Mouse (Mus musculus) midbrain, embryonic 13.5 days (tissue): ENCODE measurements at regions not wholly inside any gene's neighbourhood (a gene's known extent, or its start where the extent isn't known, plus 50 kb on each side); places are given as distances from the start of the nearest gene placed in this dataset.

Experiments used
- ATAC-seq: fragments of 200-750 bp; cut with Nextera tagmentation; 2 replicates; pipeline ENCODE4 v1.8.0; 2017; ENCODE audit warnings: mild to moderate bottlenecking, moderate TSS enrichment, moderate library complexity
- H3K27ac ChIP-seq: fragments of 300-500 bp; sonication (generic); 2 replicates; pipeline ENCODE4 v1.5.1; 2015; ENCODE audit warnings: inconsistent platforms, mild to moderate bottlenecking, moderate library complexity
- H3K27me3 ChIP-seq: fragments of 300-500 bp; sonication (generic); 2 replicates; pipeline ENCODE4 v1.6.1; 2015; ENCODE audit warnings: mild to moderate bottlenecking, inconsistent platforms
- H3K36me3 ChIP-seq: fragments of 300-500 bp; sonication (generic); 2 replicates; pipeline ENCODE4 v1.6.1; 2015; ENCODE audit warnings: mild to moderate bottlenecking, inconsistent platforms
- H3K4me1 ChIP-seq: fragments of 300-500 bp; sonication (generic); replicated peaks from 2 replicates; pipeline ENCODE4 v1.6.1; 2015; ENCODE audit warnings: inconsistent platforms
- H3K4me2 ChIP-seq: fragments of 300-500 bp; sonication (generic); replicated peaks from 2 replicates; pipeline ENCODE4 v1.6.1; 2015; ENCODE audit warnings: moderate library complexity, mild to moderate bottlenecking, inconsistent platforms
- H3K4me3 ChIP-seq: fragments of 300-500 bp; sonication (generic); replicated peaks from 2 replicates; pipeline ENCODE4 v1.5.1; 2015; ENCODE audit warnings: mild to moderate bottlenecking, inconsistent platforms
- H3K9ac ChIP-seq: fragments of 300-500 bp; sonication (generic); replicated peaks from 2 replicates; pipeline ENCODE4 v1.6.1; 2015; ENCODE audit warnings: mild to moderate bottlenecking, inconsistent platforms
- H3K9me3 ChIP-seq: fragments of 300-500 bp; sonication (generic); 2 replicates; pipeline ENCODE4 v1.6.1; 2016; ENCODE audit warnings: mild to moderate bottlenecking, inconsistent platforms
- WGBS: fragments of 180-500 bp; shearing (Covaris S2); methylation state at CpG from one replicate; pipeline ENCODE4 v1.1.7; 2015; 5-methylcytosine and 5-hydroxymethylcytosine counted together

DNA sequence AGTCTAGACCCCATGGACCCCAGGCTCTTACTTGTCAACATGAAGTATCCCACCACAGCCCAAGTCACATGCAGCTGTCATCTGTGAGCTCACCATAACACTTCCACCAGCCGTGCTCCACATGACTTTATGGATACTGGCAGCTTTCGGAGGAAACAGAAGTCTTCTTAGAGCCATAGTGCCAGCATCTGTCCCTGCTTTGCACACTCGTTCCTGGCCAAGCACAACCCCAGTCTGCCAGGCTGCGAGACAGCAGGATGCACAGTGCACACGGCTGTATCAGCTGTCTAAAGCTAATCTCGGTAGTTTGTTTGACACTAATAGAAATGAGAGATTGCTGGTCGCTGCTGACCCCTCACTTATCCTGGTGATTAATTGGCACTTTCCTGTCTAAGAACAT lies 163.7 kb upstream of the Ppp2r2d start:
- Histone ChIP-seq H3K9ac (no peak overlapping the region), H3K4me2 (no peak overlapping the region), H3K36me3 (no peaks in the 10 kb centered on the region), H3K27me3 (no peaks in the 10 kb centered on the region), H3K4me3 (no peak overlapping the region), H3K4me1 (no peaks in the 10 kb centered on the region), H3K27ac (no peak overlapping the region), H3K9me3 (no peaks in the 10 kb centered on the region)
- 85% methylated on average over 7 of the region's 7 CpGs for WGBS
- ATAC-seq = no peak

DNA sequence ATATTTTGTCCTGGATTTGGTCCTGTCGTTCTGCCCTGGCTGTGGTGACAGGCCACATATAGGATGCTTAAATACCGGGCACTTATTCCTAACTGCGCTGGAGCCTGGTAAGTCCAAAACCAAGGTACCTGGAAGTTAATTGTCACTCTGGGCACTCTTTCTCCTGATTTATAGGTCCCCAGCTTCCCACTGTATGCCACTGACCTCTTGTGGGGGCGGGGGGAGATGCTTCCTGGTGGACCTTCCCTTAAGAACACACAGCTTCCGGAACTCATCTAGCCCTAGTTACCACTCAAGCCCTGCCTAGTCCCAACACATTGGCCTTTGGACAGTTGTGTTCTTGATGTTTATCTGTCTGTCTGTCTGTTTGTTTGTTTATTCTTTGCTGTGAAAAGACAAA lies 165.3 kb upstream of the Ppp2r2d start:
- Histone ChIP-seq H3K9me3 (no peaks in the 10 kb centered on the region), H3K4me2 (no peak overlapping the region), H3K27ac (no peak overlapping the region), H3K9ac (no peak overlapping the region), H3K36me3 (no peaks in the 10 kb centered on the region), H3K27me3 (no peaks in the 10 kb centered on the region), H3K4me3 (no peak overlapping the region), H3K4me1 (no peaks in the 10 kb centered on the region)
- WGBS = 85% methylated on average over 5 of the region's 5 CpGs
- no peak for ATAC-seq

GRCm38 (mm10) chr7:138679575-138679974 lies 166.3 kb upstream of the Ppp2r2d start:
- Histone ChIP-seq H3K36me3 (no peaks in the 10 kb centered on the region), H3K4me2 (no peak overlapping the region), H3K9ac (no peak overlapping the region), H3K9me3 (no peaks in the 10 kb centered on the region), H3K27ac (no peak overlapping the region), H3K4me1 (no peaks in the 10 kb centered on the region), H3K4me3 (no peak overlapping the region), H3K27me3 (no peaks in the 10 kb centered on the region)
- no peak for ATAC-seq
- WGBS = 80% methylated on average over 2 of the region's 2 CpGs

DNA sequence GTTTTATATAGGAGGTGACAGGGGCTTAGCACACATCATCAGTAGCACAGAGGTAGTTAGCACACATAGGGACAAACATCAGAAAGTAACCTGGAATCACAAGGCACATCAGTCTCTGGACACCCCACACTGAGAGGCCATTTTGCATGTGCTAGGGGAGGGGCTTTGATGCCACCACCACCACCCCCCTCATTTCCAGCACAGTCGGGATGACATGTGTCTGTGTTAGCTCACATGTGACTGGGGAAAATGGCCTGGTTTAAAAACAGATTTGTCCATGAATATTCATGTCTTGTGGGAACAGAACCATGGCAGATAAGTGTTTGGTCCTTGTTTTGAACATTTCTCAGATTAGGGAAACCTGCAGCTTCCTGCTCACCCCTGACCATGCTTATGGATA lies 172.9 kb upstream of the Ppp2r2d start:
- Histone ChIP-seq H3K4me3 (no peak overlapping the region), H3K27ac (no peak overlapping the region), H3K9ac (no peak overlapping the region), H3K36me3 (no peaks in the 10 kb centered on the region), H3K27me3 (no peaks in the 10 kb centered on the region), H3K9me3 (no peaks in the 10 kb centered on the region), H3K4me2 (no peak overlapping the region), H3K4me1 (peaks cover 33% of the 10 kb centered on the region)
- ATAC-seq = peak; percentile 55; the same call in 1 of the 2 replicates
- 27% methylated on average over 1 of the region's 1 CpGs for WGBS

GRCm38 (mm10) chr7:138668337-138668736 lies 177.5 kb upstream of the Ppp2r2d start:
- H3K36me3 ChIP-seq = no peaks in the 10 kb centered on the region
- 0 out of 2 replicates have a peak overlapping the region, but pooled peaks have one; percentile 10 for H3K9ac ChIP-seq
- no peak overlapping the region for H3K4me3 ChIP-seq
- WGBS = 36% methylated on average over 4 of the region's 4 CpGs
- ATAC-seq = peak; percentile 34; the same call in 1 of the 2 replicates
- peaks cover 35% of the 10 kb centered on the region for H3K4me1 ChIP-seq
- H3K4me2 ChIP-seq = no peak overlapping the region
- no peaks in the 10 kb centered on the region for H3K9me3 ChIP-seq
- peak overlapping the region; percentile 73 for H3K27ac ChIP-seq
- no peaks in the 10 kb centered on the region for H3K27me3 ChIP-seq

GRCm38 (mm10) chr7:138660124-138660523 lies 185.8 kb upstream of the Ppp2r2d start:
- no peak overlapping the region for H3K4me2 ChIP-seq
- H3K27me3 ChIP-seq = no peaks in the 10 kb centered on the region
- H3K9me3 ChIP-seq = no peaks in the 10 kb centered on the region
- no peak overlapping the region for H3K27ac ChIP-seq
- ATAC-seq = no peak
- WGBS = 83% methylated on average over 4 of the region's 4 CpGs
- H3K4me1 ChIP-seq = no peaks in the 10 kb centered on the region
- H3K9ac ChIP-seq = no peak overlapping the region
- H3K36me3 ChIP-seq = no peaks in the 10 kb centered on the region
- no peak overlapping the region for H3K4me3 ChIP-seq

- no peak for ATAC-seq
- H3K4me3 ChIP-seq = no peak overlapping the region
- H3K9me3 ChIP-seq = no peaks in the 10 kb centered on the region; the same call in none of the 2 replicates
- H3K27me3 ChIP-seq = no peaks in the 10 kb centered on the region
- 85% methylated on average over 4 of the region's 4 CpGs for WGBS
- no peak overlapping the region for H3K4me2 ChIP-seq
- H3K36me3 ChIP-seq = no peaks in the 10 kb centered on the region
- H3K9ac ChIP-seq = no peak overlapping the region
- H3K4me1 ChIP-seq = no peaks in the 10 kb centered on the region
- no peak overlapping the region for H3K27ac ChIP-seq
Measured at GRCm38 (mm10) chr7:138657521-138657920, 188.4 kb upstream of the Ppp2r2d start.

- Histone ChIP-seq H3K4me2 (no peak overlapping the region), H3K27me3 (no peaks in the 10 kb centered on the region), H3K4me3 (no peak overlapping the region), H3K9me3 (no peaks in the 10 kb centered on the region; the same call in none of the 2 replicates), H3K36me3 (no peaks in the 10 kb centered on the region), H3K27ac (no peak overlapping the region), H3K9ac (no peak overlapping the region), H3K4me1 (no peaks in the 10 kb centered on the region)
- 89% methylated on average over 2 of the region's 2 CpGs for WGBS
- no peak for ATAC-seq
Measured at GRCm38 (mm10) chr7:138657076-138657475, 188.8 kb upstream of the Ppp2r2d start.

DNA sequence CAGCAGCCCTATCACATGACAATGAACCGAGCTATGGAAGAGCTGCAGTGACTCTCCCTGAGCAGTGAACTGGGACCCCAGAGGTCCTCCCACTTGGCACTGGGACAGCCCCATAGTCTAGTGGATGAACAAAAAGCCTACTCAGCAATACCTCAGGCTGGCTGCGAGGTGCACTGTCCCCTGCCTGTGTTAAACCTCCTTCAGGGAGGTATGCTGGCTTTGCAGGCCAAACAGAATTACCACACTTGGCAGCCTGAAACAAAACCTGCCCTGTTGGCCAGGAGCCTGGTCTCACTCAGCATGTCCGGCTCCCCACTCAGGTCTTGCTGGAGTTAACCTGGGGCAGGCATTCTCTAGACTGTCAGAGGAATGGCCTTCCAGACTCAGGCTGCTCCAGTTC lies 189.9 kb upstream of the Ppp2r2d start:
- ATAC-seq = no peak
- no peak overlapping the region for H3K4me2 ChIP-seq
- WGBS = 75% methylated on average over 3 of the region's 3 CpGs

DNA sequence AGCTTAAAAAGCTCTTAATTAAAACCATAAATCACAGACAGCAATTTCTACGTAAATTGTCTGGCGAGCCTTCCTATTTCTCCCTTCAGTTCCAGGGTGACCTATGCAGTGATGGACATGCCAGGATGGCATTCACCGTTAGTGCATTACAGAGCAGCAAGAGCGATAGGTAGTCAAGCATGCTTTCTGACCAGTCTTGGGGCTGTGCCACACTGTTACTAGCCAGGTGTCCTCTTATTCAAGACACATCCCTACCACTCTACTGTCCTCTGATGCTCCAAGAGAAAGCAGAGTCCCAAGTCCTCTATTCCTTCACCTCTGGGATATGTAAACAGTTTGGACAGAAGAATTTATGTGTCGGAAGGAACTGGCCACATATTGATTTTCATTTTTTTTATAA lies 194.9 kb upstream of the Ppp2r2d start:
- Histone ChIP-seq H3K4me3 (no peak overlapping the region), H3K27me3 (no peaks in the 10 kb centered on the region), H3K4me1 (no peaks in the 10 kb centered on the region), H3K4me2 (no peak overlapping the region), H3K27ac (no peak overlapping the region), H3K9me3 (peaks cover 3% of the 10 kb centered on the region), H3K9ac (no peak overlapping the region), H3K36me3 (no peaks in the 10 kb centered on the region)
- no peak for ATAC-seq
- WGBS = 91% methylated on average over 5 of the region's 5 CpGs

More for the DNA sequence above, 189.9 kb upstream of the Ppp2r2d start:
- Histone ChIP-seq H3K36me3 (no peaks in the 10 kb centered on the region), H3K9me3 (no peaks in the 10 kb centered on the region; the same call in none of the 2 replicates), H3K9ac (no peak overlapping the region), H3K27ac (no peak overlapping the region), H3K27me3 (no peaks in the 10 kb centered on the region), H3K4me1 (no peaks in the 10 kb centered on the region), H3K4me3 (no peak overlapping the region)

- H3K4me3 ChIP-seq = no peak overlapping the region
- no peaks in the 10 kb centered on the region for H3K36me3 ChIP-seq
- no peak overlapping the region for H3K4me2 ChIP-seq
- no peak overlapping the region for H3K27ac ChIP-seq
- no peak overlapping the region for H3K9ac ChIP-seq
- 73% methylated on average over 2 of the region's 2 CpGs for WGBS
- no peaks in the 10 kb centered on the region for H3K4me1 ChIP-seq
- ATAC-seq = no peak
- H3K27me3 ChIP-seq = no peaks in the 10 kb centered on the region
- peaks cover 3% of the 10 kb centered on the region; the same call in 1 of the 2 replicates for H3K9me3 ChIP-seq
Measured at GRCm38 (mm10) chr7:138647636-138648035, 198.2 kb upstream of the Ppp2r2d start.

DNA sequence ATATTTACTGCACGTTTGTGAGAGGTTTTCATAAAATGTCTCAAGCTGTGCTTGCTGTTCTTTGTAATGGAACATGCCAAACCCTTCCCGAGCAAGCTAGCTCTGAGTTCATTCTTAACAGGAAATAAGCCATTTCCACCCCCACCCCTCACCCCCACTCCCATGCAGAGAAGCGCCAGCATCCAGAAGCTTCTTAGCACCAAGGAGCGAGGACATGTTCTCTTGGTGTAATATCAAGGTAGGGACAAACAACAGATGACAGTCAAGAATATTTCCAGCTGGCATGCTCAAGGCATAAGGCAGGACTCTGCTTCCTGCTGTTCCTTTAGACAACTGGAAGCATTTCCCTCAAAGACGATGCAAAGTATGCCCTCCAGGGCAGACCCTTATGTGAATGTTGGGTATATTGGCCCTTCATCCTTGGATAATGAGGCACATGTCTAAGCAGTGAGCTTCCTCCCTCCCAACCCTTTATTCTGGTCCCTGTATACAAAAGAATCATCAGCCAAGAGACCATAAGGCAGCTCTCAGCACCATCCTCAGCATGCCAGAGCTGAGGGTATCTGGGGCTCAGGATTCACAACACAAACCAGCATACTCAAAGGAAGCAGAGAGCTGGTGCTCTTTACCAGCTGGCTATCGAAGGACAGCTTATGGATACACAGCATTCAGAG lies 205.2 kb upstream of the Ppp2r2d start:
- Histone ChIP-seq H3K27me3 (no peaks in the 10 kb centered on the region), H3K4me2 (no peak overlapping the region), H3K9ac (no peak overlapping the region), H3K4me3 (no peak overlapping the region), H3K9me3 (no peaks in the 10 kb centered on the region), H3K27ac (no peak overlapping the region), H3K4me1 (no peaks in the 10 kb centered on the region), H3K36me3 (no peaks in the 10 kb centered on the region)
- WGBS = 83% methylated on average over 6 of the region's 6 CpGs
- ATAC-seq = no peak

- Histone ChIP-seq H3K9ac (no peak overlapping the region), H3K4me1 (no peaks in the 10 kb centered on the region), H3K27ac (no peak overlapping the region), H3K4me2 (no peak overlapping the region), H3K36me3 (no peaks in the 10 kb centered on the region), H3K4me3 (no peak overlapping the region), H3K27me3 (no peaks in the 10 kb centered on the region), H3K9me3 (no peaks in the 10 kb centered on the region)
- 88% methylated on average over 3 of the region's 3 CpGs for WGBS
- no peak for ATAC-seq
Measured at GRCm38 (mm10) chr7:138639541-138639940, 206.3 kb upstream of the Ppp2r2d start.
